Mouse (Mus musculus) embryonic facial prominence, embryonic 10.5 days (tissue): ENCODE measurements around the gene Washc1. TPM values are rescaled to one million over a fixed set of nuclear protein-coding genes. Genes with fewer than 3 reads are reported as not detected.
A peak's percentile ranks its signal among the peaks of the same experiment; 100 is the strongest.
"Not testable (repeated sequence)": the region's sequence is repeated elsewhere in the genome, so short reads cannot be mapped to it uniquely, and the experiment has no call there.

Experiments used
- DNase-seq: peaks from one replicate; pipeline ENCODE4 v3.0.0-alpha.2; 2017; ENCODE audit warnings: low spot score
- H3K27ac ChIP-seq: fragments of 300-500 bp; sonication (generic); replicated peaks from 2 replicates; pipeline ENCODE4 v1.5.1; 2016; ENCODE audit warnings: mild to moderate bottlenecking
- H3K27me3 ChIP-seq: fragments of 300-500 bp; sonication (generic); replicated peaks from 2 replicates; pipeline ENCODE4 v1.6.1; 2016; ENCODE audit warnings: low read depth, mild to moderate bottlenecking; ENCODE audit not compliant: poor library complexity, severe bottlenecking
- H3K36me3 ChIP-seq: fragments of 300-500 bp; sonication (generic); replicated peaks from 2 replicates; pipeline ENCODE4 v1.6.1; 2016; ENCODE audit warnings: mild to moderate bottlenecking, moderate library complexity
- H3K4me1 ChIP-seq: fragments of 300-500 bp; sonication (generic); 2 replicates; pipeline ENCODE4 v1.6.1; 2016
- H3K4me3 ChIP-seq: fragments of 300-500 bp; sonication (generic); 2 replicates; pipeline ENCODE4 v1.5.1; 2016; ENCODE audit warnings: mild to moderate bottlenecking, moderate library complexity
- H3K9me3 ChIP-seq: fragments of 300-500 bp; sonication (generic); 2 replicates; pipeline ENCODE4 v1.6.1; 2016; ENCODE audit warnings: mild to moderate bottlenecking
- WGBS: fragments of 180-500 bp; shearing (Covaris S2); methylation state at CpG from one replicate; pipeline ENCODE4 v1.1.7; 2016; 5-methylcytosine and 5-hydroxymethylcytosine counted together
- polyA plus RNA-seq: library from polyadenylated mRNA; unstranded; fragments of >200 nt; fragmentation: Nextera tagmentation; extraction: Ambion mirVana; gene quantifications from 2 replicates; pipeline ENCODE4 v1.2.1, GENCODE M21; 2016

Gene Washc1
- polyA plus RNA-seq, 1 experiment from 2014 or later: 34.0 TPM

DNA sequence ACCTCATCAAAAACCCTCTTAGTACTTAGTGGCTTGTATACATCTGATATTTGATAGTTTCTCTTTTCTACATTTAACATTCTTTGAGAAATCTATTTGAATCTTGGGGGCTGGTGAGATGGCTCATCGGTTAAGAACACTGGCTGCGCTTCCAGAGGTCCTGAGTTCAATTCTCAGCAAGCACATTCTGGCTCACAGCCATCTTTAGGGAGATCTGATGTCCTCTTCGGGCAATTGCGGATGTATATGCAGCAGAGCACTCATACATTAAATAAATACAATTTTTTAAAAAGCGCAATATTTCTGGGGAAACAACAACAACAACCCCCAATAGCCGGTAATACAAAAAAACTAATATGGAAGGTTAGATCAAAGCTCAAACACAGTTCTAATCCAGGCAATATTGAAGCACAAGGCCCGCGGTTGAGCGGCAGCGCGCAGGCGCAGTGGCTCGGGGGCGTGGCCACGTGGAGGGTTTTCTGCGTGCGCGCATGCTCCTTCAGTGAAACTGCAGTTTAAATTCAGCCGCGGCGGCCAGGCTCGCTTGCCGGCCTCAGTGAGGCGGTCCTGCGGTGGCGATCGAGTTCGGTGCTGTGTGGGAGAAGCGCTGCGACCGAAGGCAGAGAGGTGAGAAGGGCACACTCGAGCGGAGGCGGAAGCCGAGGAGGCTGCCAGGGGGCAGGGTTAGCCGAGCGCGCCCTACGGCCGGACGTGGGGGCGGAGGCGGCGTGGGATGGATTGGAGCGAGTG, 11.9 kb downstream of the Washc1 start, which contains the start of gene Ddx11:
Gene Ddx11 (plus strand): TSS at position 455 of the 750 bp plus-strand sequence.
- Histone ChIP-seq H3K4me1 (peaks cover 19% of the 10 kb centered on the region), H3K4me3 (peak within 1 kb of the TSS; percentile 78), H3K27me3 (no peaks in the 10 kb centered on the region), H3K36me3 (peaks cover 44% of the 10 kb centered on the region), H3K9me3 (no peaks in the 10 kb centered on the region), H3K27ac (peak within 1 kb of the TSS; percentile 92)
- DNase-seq: peak; percentile 95
- WGBS: 6% methylated on average over 45 of the region's 45 CpGs

GRCm38 (mm10) chr17:66123816-66124610, 12.7 kb downstream of the Washc1 start:
- Histone ChIP-seq H3K27me3 (no peaks in the 10 kb centered on the region), H3K4me3 (peak overlapping the region; percentile 78), H3K9me3 (no peaks in the 10 kb centered on the region), H3K27ac (peak overlapping the region; percentile 92), H3K36me3 (peaks cover 44% of the 10 kb centered on the region), H3K4me1 (peaks cover 19% of the 10 kb centered on the region)
- DNase-seq: peak; percentile 60
- WGBS: 2% methylated on average over 20 of the region's 20 CpGs

DNA sequence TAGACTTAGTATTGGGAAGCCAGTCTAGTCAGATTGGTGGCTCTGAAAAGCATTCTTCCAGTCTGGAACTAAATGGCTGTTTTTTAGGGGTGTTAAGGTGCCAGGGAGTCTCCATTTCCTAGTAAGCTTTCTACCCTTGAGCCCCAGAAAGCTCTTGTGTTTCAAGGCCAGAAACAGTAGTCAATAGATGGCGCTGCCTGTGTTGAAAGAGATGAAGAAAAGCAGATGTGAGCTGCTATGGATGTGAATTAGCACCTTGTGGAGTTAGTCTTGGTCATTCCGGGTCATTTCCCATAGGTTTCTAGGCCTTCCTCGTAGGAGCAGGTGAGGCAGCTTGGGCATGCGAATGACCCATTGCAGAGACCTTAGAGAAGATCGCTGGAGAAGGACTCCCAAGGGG, 13.9 kb downstream of the Washc1 start:
- no peak for DNase-seq
- no peak overlapping the region for H3K27ac ChIP-seq
- no peaks in the 10 kb centered on the region for H3K27me3 ChIP-seq
- no peaks in the 10 kb centered on the region for H3K9me3 ChIP-seq
- peaks cover 19% of the 10 kb centered on the region for H3K4me1 ChIP-seq
- H3K36me3 ChIP-seq: peaks cover 44% of the 10 kb centered on the region
- peak overlapping the region; percentile 78; the same call in 1 of the 2 replicates for H3K4me3 ChIP-seq
- WGBS: 71% methylated on average over 5 of the region's 5 CpGs

DNA sequence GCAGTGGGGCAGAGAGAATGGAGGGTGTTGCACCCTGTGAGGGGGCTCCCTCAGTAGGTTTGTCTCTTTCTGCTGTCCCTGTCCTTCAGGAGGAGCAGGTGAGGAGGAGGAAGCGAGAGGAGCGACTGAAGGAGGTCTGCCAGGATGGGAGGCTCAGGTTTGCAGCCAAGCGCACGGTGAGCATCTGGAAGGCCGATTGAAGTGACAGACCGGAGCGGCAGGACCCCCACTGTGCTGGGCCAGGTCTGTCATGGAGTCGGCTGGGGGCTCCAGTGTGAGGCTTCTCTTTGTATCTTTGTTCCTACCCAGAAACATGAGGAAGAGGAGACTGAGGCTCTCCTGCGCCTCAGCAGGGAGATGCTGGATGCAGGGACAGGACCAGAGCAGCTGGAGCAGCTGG, 19.0 kb downstream of the Washc1 start:
- Histone ChIP-seq H3K4me3 (no peak overlapping the region), H3K27me3 (no peaks in the 10 kb centered on the region), H3K4me1 (peaks cover 5% of the 10 kb centered on the region), H3K27ac (no peak overlapping the region), H3K9me3 (no peaks in the 10 kb centered on the region), H3K36me3 (peaks cover 94% of the 10 kb centered on the region)
- 87% methylated on average over 9 of the region's 9 CpGs for WGBS
- no peak for DNase-seq

DNA sequence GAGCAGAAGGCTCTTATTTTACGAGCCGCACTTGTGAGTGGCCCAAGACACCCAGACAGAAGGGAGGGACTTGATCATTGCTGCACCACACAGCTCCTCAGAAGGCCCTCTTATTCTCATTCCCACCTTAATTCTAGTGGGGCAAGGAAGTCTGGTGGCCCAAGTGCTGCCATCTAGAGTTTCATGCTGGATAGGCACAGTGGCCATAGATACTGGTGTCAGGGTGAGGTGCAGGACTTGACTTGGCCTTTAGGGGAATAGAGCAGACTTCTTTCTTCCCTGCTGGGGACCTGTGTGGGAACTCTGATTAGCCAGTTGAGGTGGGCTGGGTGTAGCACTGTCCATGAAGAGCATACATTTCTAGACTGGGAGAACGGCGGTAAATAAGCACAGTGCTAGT, 19.9 kb downstream of the Washc1 start:
- 96% methylated on average over 4 of the region's 4 CpGs for WGBS
- no peak overlapping the region for H3K4me3 ChIP-seq
- no peak for DNase-seq
- H3K27me3 ChIP-seq: no peaks in the 10 kb centered on the region
- H3K36me3 ChIP-seq: peaks cover 97% of the 10 kb centered on the region
- H3K9me3 ChIP-seq: no peaks in the 10 kb centered on the region
- no peaks in the 10 kb centered on the region for H3K4me1 ChIP-seq
- H3K27ac ChIP-seq: no peak overlapping the region

- DNase-seq: not testable (repeated sequence)
Observed at GRCm38 (mm10) chr17:66152706-66153662, 41.6 kb downstream of the Washc1 start.

GRCm38 (mm10) chr17:66153735-66154423, 42.5 kb downstream of the Washc1 start:
- not testable (repeated sequence) for DNase-seq, H3K27me3 ChIP-seq, H3K4me3 ChIP-seq, H3K27ac ChIP-seq, H3K4me1 ChIP-seq, H3K9me3 ChIP-seq
- 94% methylated on average over 4 of the region's 4 CpGs for WGBS
- peaks cover 42% of the 10 kb centered on the region for H3K36me3 ChIP-seq

More at GRCm38 (mm10) chr17:66152706-66153662, 41.6 kb downstream of the Washc1 start:
- 78% methylated on average over 6 of the region's 8 CpGs for WGBS
- peaks cover 51% of the 10 kb centered on the region for H3K36me3 ChIP-seq
- not testable (repeated sequence) for H3K4me3 ChIP-seq, H3K4me1 ChIP-seq, H3K27ac ChIP-seq, H3K9me3 ChIP-seq, H3K27me3 ChIP-seq

DNA sequence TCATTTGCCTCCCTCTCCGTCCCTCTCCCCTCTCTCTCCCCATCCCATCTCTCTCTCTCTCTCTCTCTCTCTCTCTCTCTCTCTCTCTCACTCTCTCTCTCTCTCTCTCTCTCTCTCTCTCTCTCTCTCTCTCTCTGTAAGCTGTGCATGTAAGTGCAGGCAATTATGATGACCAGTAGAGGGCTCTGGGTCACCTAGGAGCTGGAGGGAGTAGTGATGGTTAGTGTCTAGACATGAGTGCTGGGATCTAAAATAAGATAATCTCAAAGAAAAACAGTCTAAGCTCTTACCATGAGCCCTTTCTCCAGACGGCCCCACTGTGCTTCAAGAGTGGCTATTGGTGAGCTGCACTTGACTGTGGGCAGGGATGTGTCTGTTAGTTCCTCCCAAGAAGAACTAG, 43.5 kb downstream of the Washc1 start:
- H3K9me3 ChIP-seq: no peaks in the 10 kb centered on the region
- peaks cover 32% of the 10 kb centered on the region for H3K36me3 ChIP-seq
- no peak overlapping the region for H3K27ac ChIP-seq
- WGBS: 75% methylated on average over 2 of the region's 2 CpGs
- no peaks in the 10 kb centered on the region for H3K27me3 ChIP-seq
- no peaks in the 10 kb centered on the region for H3K4me1 ChIP-seq
- H3K4me3 ChIP-seq: no peak overlapping the region
- DNase-seq: no peak

- H3K36me3 ChIP-seq: peaks cover 7% of the 10 kb centered on the region
- no peaks in the 10 kb centered on the region for H3K4me1 ChIP-seq
- H3K9me3 ChIP-seq: peaks cover 25% of the 10 kb centered on the region
- H3K27ac ChIP-seq: no peak overlapping the region
- no peak for DNase-seq
- no peak overlapping the region for H3K4me3 ChIP-seq
- H3K27me3 ChIP-seq: no peaks in the 10 kb centered on the region
- 91% methylated on average over 5 of the region's 5 CpGs for WGBS
Observed at GRCm38 (mm10) chr17:66158271-66158670, 46.9 kb downstream of the Washc1 start.

GRCm38 (mm10) chr17:66167141-66167540, 55.8 kb downstream of the Washc1 start:
- not testable (repeated sequence) for H3K27me3 ChIP-seq, H3K4me3 ChIP-seq, H3K27ac ChIP-seq, H3K4me1 ChIP-seq, DNase-seq, H3K36me3 ChIP-seq
- peaks cover 21% of the 10 kb centered on the region for H3K9me3 ChIP-seq
- 96% methylated on average over 5 of the region's 5 CpGs for WGBS
